Mouse (Mus musculus) midbrain, embryonic 14.5 days (tissue): Measurements from ENCODE around the gene Alox8. TPM values are rescaled to one million over a fixed set of nuclear protein-coding genes. Genes with fewer than 3 reads are reported as not detected.
A peak's percentile ranks its signal among the peaks of the same experiment; 100 is the strongest.

Experiments
- ATAC-seq: fragments of 200-750 bp; cut with Nextera tagmentation; 2 replicates; pipeline ENCODE4 v1.8.0; 2017; ENCODE audit warnings: moderate number of reproducible peaks, moderate library complexity; ENCODE audit not compliant: low FRiP score, low TSS enrichment
- DNase-seq: peaks from one replicate; pipeline ENCODE4 v3.0.0-alpha.2; 2015
- H3K27ac ChIP-seq: fragments of 300-500 bp; sonication (generic); replicated peaks from 2 replicates; pipeline ENCODE4 v1.5.1; 2014; ENCODE audit warnings: mild to moderate bottlenecking, low read depth, low read length, moderate library complexity
- H3K27me3 ChIP-seq: fragments of 300-500 bp; sonication (generic); 2 replicates; pipeline ENCODE4 v1.6.1; 2014; ENCODE audit warnings: low read length, control low read depth, mixed read lengths; ENCODE audit not compliant: control insufficient read depth, insufficient read depth
- H3K36me3 ChIP-seq: fragments of 300-500 bp; sonication (generic); 2 replicates; pipeline ENCODE4 v1.6.1; 2014; ENCODE audit warnings: low read length, control low read depth; ENCODE audit not compliant: control insufficient read depth, insufficient read depth
- H3K4me1 ChIP-seq: fragments of 300-500 bp; sonication (generic); 2 replicates; pipeline ENCODE4 v1.6.1; 2014; ENCODE audit warnings: mild to moderate bottlenecking, antibody characterized with exemption, low read length, control low read depth; ENCODE audit not compliant: control insufficient read depth, insufficient read depth
- H3K4me2 ChIP-seq: fragments of 300-500 bp; sonication (generic); 2 replicates; pipeline ENCODE4 v1.6.1; 2014; ENCODE audit warnings: mild to moderate bottlenecking, low read length, moderate library complexity
- H3K4me3 ChIP-seq: fragments of 300-500 bp; sonication (generic); replicated peaks from 2 replicates; pipeline ENCODE4 v1.5.1; 2014; ENCODE audit warnings: low read depth, low read length
- H3K9ac ChIP-seq: fragments of 300-500 bp; sonication (generic); replicated peaks from 2 replicates; pipeline ENCODE4 v1.6.1; 2014; ENCODE audit warnings: mild to moderate bottlenecking, low read length, moderate library complexity
- H3K9me3 ChIP-seq: fragments of 300-500 bp; sonication (generic); 2 replicates; pipeline ENCODE4 v1.6.1; 2016; ENCODE audit warnings: low read length, control low read depth, mixed read lengths; ENCODE audit not compliant: control insufficient read depth
- WGBS: fragments of 180-500 bp; shearing (Covaris S2); extraction: QIAGEN DNeasy Blood & Tissue Kit; methylation state at CpG from one replicate; pipeline ENCODE4 v1.1.7; 2014; 5-methylcytosine and 5-hydroxymethylcytosine counted together
- polyA plus RNA-seq: library from polyadenylated mRNA; unstranded; fragments of >200 nt; fragmentation: Nextera tagmentation; extraction: Ambion mirVana; gene quantifications from 2 replicates; pipeline ENCODE4 v1.2.1, GENCODE M21; 2014

The Alox8 gene
- polyA plus RNA-seq, 1 experiment from 2014 or later, result 0.17 TPM

DNA sequence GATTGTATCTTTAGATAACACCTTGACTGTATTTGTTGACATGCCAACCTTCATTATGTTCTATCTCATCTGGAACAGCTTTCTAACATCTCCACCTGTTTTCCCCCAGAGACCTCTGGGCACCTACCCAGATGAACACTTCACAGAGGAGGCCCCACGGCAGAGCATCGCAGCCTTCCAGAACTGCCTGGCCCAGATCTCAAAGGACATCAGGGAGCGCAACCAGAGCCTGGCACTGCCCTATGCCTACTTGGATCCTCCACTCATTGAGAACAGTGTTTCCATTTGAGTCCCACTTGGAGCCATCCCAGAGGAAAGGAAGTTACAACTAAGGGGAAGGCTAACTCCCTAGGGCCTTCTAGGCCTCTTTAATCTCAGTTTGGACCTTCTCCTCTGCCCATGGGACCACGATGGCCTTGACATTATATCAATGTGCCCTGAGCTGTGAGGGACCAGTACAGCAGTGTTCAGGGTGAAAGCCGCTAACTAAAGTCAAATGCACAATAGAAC is 49.1 kb downstream of the Alox8 start:
- Histone ChIP-seq H3K27me3 (no peaks in the 10 kb centered on the region), H3K36me3 (no peaks in the 10 kb centered on the region), H3K4me3 (no peak overlapping the region), H3K9ac (no peak overlapping the region), H3K27ac (no peak overlapping the region), H3K9me3 (no peaks in the 10 kb centered on the region), H3K4me2 (no peak overlapping the region), H3K4me1 (no peaks in the 10 kb centered on the region)
- no peak for DNase-seq
- WGBS, result 89% methylated on average over 5 of the region's 5 CpGs
- ATAC-seq, result no peak

DNA sequence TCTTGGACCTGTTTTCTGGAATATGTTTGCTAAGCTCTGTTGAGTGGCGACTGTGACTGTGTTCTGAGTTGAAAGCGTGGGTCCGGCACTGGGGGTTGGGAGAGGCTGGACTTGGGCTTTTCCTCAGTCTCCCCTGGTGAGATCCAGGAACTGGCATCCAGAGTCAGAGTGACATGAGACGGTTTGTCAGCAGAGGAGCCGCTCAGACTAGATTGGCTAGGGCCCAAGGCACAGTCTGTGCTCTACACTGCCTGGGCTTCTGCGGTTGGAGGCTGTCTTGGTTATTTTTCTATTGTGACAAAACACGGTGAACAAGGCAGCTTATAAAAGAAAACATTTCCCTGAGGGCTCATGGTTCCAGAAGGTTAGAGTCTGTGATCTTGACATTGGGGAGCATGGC is 50.1 kb downstream of the Alox8 start:
- Histone ChIP-seq H3K9ac (no peak overlapping the region), H3K27me3 (no peaks in the 10 kb centered on the region), H3K4me3 (no peak overlapping the region), H3K4me2 (no peak overlapping the region), H3K27ac (no peak overlapping the region), H3K4me1 (no peaks in the 10 kb centered on the region), H3K36me3 (no peaks in the 10 kb centered on the region), H3K9me3 (no peaks in the 10 kb centered on the region)
- 75% methylated on average over 7 of the region's 7 CpGs for WGBS
- DNase-seq (no peak), ATAC-seq (no peak)

DNA sequence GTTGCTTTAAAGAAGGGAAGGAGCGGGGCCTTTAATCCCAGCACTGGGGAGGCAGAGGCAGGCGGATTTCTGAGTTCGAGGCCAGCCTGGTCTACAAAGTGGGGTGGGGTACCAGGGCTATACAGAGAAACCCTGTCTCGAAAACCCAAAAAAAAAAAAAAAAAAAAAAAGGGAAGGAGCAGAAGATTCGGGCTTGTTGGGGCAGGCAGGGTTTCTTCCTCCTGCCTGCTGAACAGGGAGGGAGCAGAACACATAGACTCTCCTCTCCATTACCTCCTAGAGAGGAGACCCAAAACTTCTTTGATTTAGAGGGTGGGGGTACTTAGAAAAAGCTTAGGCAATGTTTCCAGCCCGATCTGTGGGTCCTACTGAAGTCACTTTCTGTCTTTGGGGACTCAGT is 62.3 kb downstream of the Alox8 start:
- no peak overlapping the region for H3K27ac ChIP-seq
- H3K9me3 ChIP-seq, result no peaks in the 10 kb centered on the region
- no peak overlapping the region for H3K4me2 ChIP-seq
- no peaks in the 10 kb centered on the region for H3K27me3 ChIP-seq
- 90% methylated on average over 6 of the region's 6 CpGs for WGBS
- no peak for ATAC-seq
- H3K4me1 ChIP-seq, result peaks cover 4% of the 10 kb centered on the region; the same call in 1 of the 2 replicates
- no peak overlapping the region for H3K4me3 ChIP-seq
- H3K9ac ChIP-seq, result no peak overlapping the region
- no peaks in the 10 kb centered on the region for H3K36me3 ChIP-seq
- DNase-seq, result no peak

DNA sequence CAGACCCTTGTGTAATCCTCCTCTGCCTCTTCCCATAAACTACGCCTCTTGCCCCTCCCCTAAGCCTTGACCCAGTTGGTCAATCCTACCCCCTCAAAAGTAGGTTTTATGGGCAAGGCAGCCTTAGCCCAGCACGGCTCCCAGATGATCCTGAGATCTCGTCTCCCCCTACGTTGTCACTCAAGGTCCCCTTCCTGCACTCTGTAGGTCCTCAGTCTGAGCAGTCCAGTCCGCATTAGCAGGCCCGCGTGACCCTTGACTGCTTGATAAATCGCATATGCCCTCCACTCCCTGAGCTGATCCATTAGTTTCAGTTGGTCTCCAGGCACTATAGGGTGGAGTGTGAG is 63.0 kb downstream of the Alox8 start:
- no peak for DNase-seq
- H3K27me3 ChIP-seq, result no peaks in the 10 kb centered on the region
- H3K36me3 ChIP-seq, result no peaks in the 10 kb centered on the region
- peak overlapping the region; percentile 65 for H3K4me2 ChIP-seq
- H3K9me3 ChIP-seq, result no peaks in the 10 kb centered on the region
- peak overlapping the region; percentile 39 for H3K4me3 ChIP-seq
- no peak for ATAC-seq
- H3K4me1 ChIP-seq, result peaks cover 4% of the 10 kb centered on the region; the same call in 1 of the 2 replicates
- 33% methylated on average over 8 of the region's 8 CpGs for WGBS
- H3K9ac ChIP-seq, result peak overlapping the region; percentile 36; the same call in 1 of the 2 replicates
- H3K27ac ChIP-seq, result no peak overlapping the region

Other genes with a start within 250 kb of the Alox8 start
- 19.3 and 19.5 TPM in 2 replicates for gene Arhgef15, start 240.4 kb downstream of the Alox8 start, polyA plus RNA-seq
- gene Slc25a35, start 229.7 kb downstream of the Alox8 start, polyA plus RNA-seq, result 1.1 and 1.9 TPM in 2 replicates
- 22.1 and 22.4 TPM in 2 replicates for gene Rangrf, start 222.7 kb downstream of the Alox8 start, polyA plus RNA-seq
- 12.6 and 16.5 TPM in 2 replicates for gene Pfas, start 189.4 kb downstream of the Alox8 start, polyA plus RNA-seq
- 55.8 and 56.1 TPM in 2 replicates for gene Ctc1, start 181.9 kb downstream of the Alox8 start, polyA plus RNA-seq
- gene Aurkb, start 152.2 kb downstream of the Alox8 start, polyA plus RNA-seq, result 14.6 and 29.6 TPM in 2 replicates
- gene Borcs6, start 138.1 kb downstream of the Alox8 start, polyA plus RNA-seq, result 17.3 and 20.1 TPM in 2 replicates
- 28.0 and 36.5 TPM in 2 replicates for gene Tmem107, start 127.0 kb downstream of the Alox8 start, polyA plus RNA-seq
- gene Vamp2, start 109.4 kb downstream of the Alox8 start, polyA plus RNA-seq, result 258 and 260 TPM in 2 replicates
- 9.3 and 13.1 TPM in 2 replicates for gene Per1, start 102.6 kb downstream of the Alox8 start, polyA plus RNA-seq
- 0.26 and 0.78 TPM in 2 replicates for gene Hes7, start 77.4 kb downstream of the Alox8 start, polyA plus RNA-seq
- gene 9130213A22Rik, start 75.3 kb downstream of the Alox8 start, polyA plus RNA-seq, result 0.22 and 0.23 TPM in 2 replicates
- gene Aloxe3, start 71.9 kb downstream of the Alox8 start, polyA plus RNA-seq, result 2.8 and 3.2 TPM in 2 replicates
- 0.08 and 0.22 TPM in 2 replicates for gene Alox12b, start 40.9 kb downstream of the Alox8 start, polyA plus RNA-seq
- 0.37 and 0.49 TPM in 2 replicates for gene Gucy2e, start 39.2 kb upstream of the Alox8 start, polyA plus RNA-seq
- gene Cntrob, start 125.9 kb upstream of the Alox8 start, polyA plus RNA-seq, result 14.9 and 18.6 TPM in 2 replicates
- 189 and 220 TPM in 2 replicates for gene Trappc1, start 126.1 kb upstream of the Alox8 start, polyA plus RNA-seq
- 4.1 and 4.3 TPM in 2 replicates for gene Kcnab3, start 128.4 kb upstream of the Alox8 start, polyA plus RNA-seq
- 222 and 270 TPM in 2 replicates for gene Rnf227, start 142.6 kb upstream of the Alox8 start, polyA plus RNA-seq
- 77.5 and 80.8 TPM in 2 replicates for gene Chd3, start 171.6 kb upstream of the Alox8 start, polyA plus RNA-seq
- gene Naa38, start 197.6 kb upstream of the Alox8 start, polyA plus RNA-seq, result 97.6 and 123 TPM in 2 replicates
- 17.0 and 24.8 TPM in 2 replicates for gene Cyb5d1, start 197.8 kb upstream of the Alox8 start, polyA plus RNA-seq
- gene Tmem88, start 200.4 kb upstream of the Alox8 start, polyA plus RNA-seq, result 2.6 and 4.9 TPM in 2 replicates
- gene Kdm6b, start 215.8 kb upstream of the Alox8 start, polyA plus RNA-seq, result 41.1 and 41.2 TPM in 2 replicates